Mouse (Mus musculus) ES-E14 (cell line): ENCODE measurements around the gene Ccdc57. TPM values are rescaled to one million over a fixed set of nuclear protein-coding genes. Genes with fewer than 3 reads are reported as not detected.
A peak's percentile ranks its signal among the peaks of the same experiment; 100 is the strongest.

ENCODE experiments used
- DNase-seq: peaks from one replicate; pipeline ENCODE4 v3.0.0-alpha.2; 2013; ENCODE audit warnings: low read depth, low spot score
- H3K27ac ChIP-seq: 2 replicates; pipeline ENCODE4 v1.5.1; 2012; ENCODE audit warnings: low read depth, mild to moderate bottlenecking, low read length, moderate library complexity, mixed read lengths; ENCODE audit not compliant: poor library complexity, insufficient read depth, severe bottlenecking
- H3K36me3 ChIP-seq: 2 replicates; pipeline ENCODE4 v1.6.1; 2012; ENCODE audit warnings: mild to moderate bottlenecking, low read length, moderate library complexity, mixed read lengths; ENCODE audit not compliant: control insufficient read depth, poor library complexity, insufficient read depth, severe bottlenecking
- H3K4me1 ChIP-seq, 2 experiments: fragments of 150-350 bp in 1 of 2; sonication (generic) in 1 of 2; 2 replicates each; pipeline ENCODE4 v1.6.1; 2012; ENCODE audit warnings: low read length in 2 of 2, mild to moderate bottlenecking in 1 of 2, mixed read lengths in 1 of 2; ENCODE audit not compliant: control insufficient read depth in 2 of 2, insufficient read depth in 2 of 2, poor library complexity in 1 of 2
- H3K4me3 ChIP-seq, 2 experiments: fragments of 150-350 bp in 1 of 2; sonication (generic) in 1 of 2; 2 replicates each; pipeline ENCODE4 v1.5.1; 2012; ENCODE audit warnings: low read length in 2 of 2, low read depth in 1 of 2, mild to moderate bottlenecking in 1 of 2, mixed read lengths in 1 of 2; ENCODE audit not compliant: insufficient read depth in 1 of 2, poor library complexity in 1 of 2, severe bottlenecking in 1 of 2
- H3K9ac ChIP-seq: 2 replicates; pipeline ENCODE4 v1.6.1; 2012; ENCODE audit warnings: low read depth, mild to moderate bottlenecking, low read length, mixed read lengths; ENCODE audit not compliant: poor library complexity, insufficient read depth, severe bottlenecking
- H3K9me3 ChIP-seq: fragments of 150-350 bp; sonication (generic); 2 replicates; pipeline ENCODE4 v1.6.1; 2012; ENCODE audit warnings: low read depth, mild to moderate bottlenecking, low read length; ENCODE audit not compliant: control insufficient read depth, insufficient read depth
- CHD2 ChIP-seq: IDR thresholded peaks from 2 replicates; pipeline ENCODE4 v1.6.1; 2014; ENCODE audit warnings: mild to moderate bottlenecking, low read depth, low read length, inconsistent platforms
- HCFC1 ChIP-seq: IDR thresholded peaks from 2 replicates; pipeline ENCODE4 v1.6.1; 2012; ENCODE audit warnings: low read length, inconsistent platforms, borderline replicate concordance; ENCODE audit not compliant: insufficient read depth
- MAFK ChIP-seq: IDR thresholded peaks from 2 replicates; pipeline ENCODE4 v1.6.1; 2014; ENCODE audit warnings: mild to moderate bottlenecking, low read depth, low read length, inconsistent platforms; ENCODE audit not compliant: insufficient read depth
- ZC3H11A ChIP-seq: IDR thresholded peaks from 2 replicates; pipeline ENCODE4 v1.6.1; 2012; ENCODE audit warnings: low read depth, mild to moderate bottlenecking, inconsistent platforms, low read length, borderline replicate concordance
- ZNF384 ChIP-seq: IDR thresholded peaks from 2 replicates; pipeline ENCODE4 v1.6.1; 2012; ENCODE audit warnings: low read depth, low read length, inconsistent platforms
- in situ Hi-C, 2 experiments: fragments of 600-800 bp; cut with MboI; formaldehyde crosslinking; loops; one replicate each; pipeline ENCODE4 v1.15.1; 2025; ENCODE audit warnings: low sequenced_read_pairs in 2 of 2, inconsistent platforms in 1 of 2; ENCODE audit not compliant: unreplicated experiment in 2 of 2
- total RNA-seq: library from RNA; depleted of rRNA; stranded (reverse); fragments of 300-350 nt; gene quantifications from 2 replicates; pipeline ENCODE4 v1.2.3, GENCODE M21; 2012

The Ccdc57 gene
- total RNA-seq, 1 experiment = 1.8 TPM

GRCm38 (mm10) chr11:120826016-120826953 is 106.4 kb downstream of the Ccdc57 start:
- peaks cover 12% of the 10 kb centered on the region for H3K36me3 ChIP-seq
- H3K4me1 ChIP-seq = peaks cover 4 to 31% of the 10 kb centered on the region in 2 experiments; a peak in 3 of 4 replicates
- H3K27ac ChIP-seq = no peak overlapping the region
- in situ Hi-C loops = no loop called here
- no peak for DNase-seq
- H3K9ac ChIP-seq = no peak overlapping the region
- no peak for TF ChIP-seq CHD2
- no peak for TF ChIP-seq HCFC1
- no peak for TF ChIP-seq MAFK
- TF ChIP-seq ZC3H11A = no peak
- no peak for TF ChIP-seq ZNF384
- H3K4me3 ChIP-seq = no peak overlapping the region
- H3K9me3 ChIP-seq = no peaks in the 10 kb centered on the region

GRCm38 (mm10) chr11:120825289-120825863 is 107.3 kb downstream of the Ccdc57 start:
- peaks cover 4 to 31% of the 10 kb centered on the region in 2 experiments; a peak in 3 of 4 replicates for H3K4me1 ChIP-seq
- no peak overlapping the region for H3K27ac ChIP-seq
- H3K9me3 ChIP-seq = no peaks in the 10 kb centered on the region
- in situ Hi-C loops = no loop called here
- no peak overlapping the region; the same call in 1 of the 2 replicates for H3K9ac ChIP-seq
- TF ChIP-seq CHD2 = no peak
- TF ChIP-seq ZC3H11A = no peak
- no peak for TF ChIP-seq ZNF384
- no peak for TF ChIP-seq MAFK
- TF ChIP-seq HCFC1 = no peak
- DNase-seq = no peak
- H3K36me3 ChIP-seq = peaks cover 21% of the 10 kb centered on the region
- peak overlapping the region in 1 of 2 experiments; percentile 79; a peak in 1 of 4 replicates for H3K4me3 ChIP-seq

GRCm38 (mm10) chr11:120824787-120825288 is 107.8 kb downstream of the Ccdc57 start:
- Histone ChIP-seq H3K27ac (peak overlapping the region; percentile 50; the same call in 1 of the 2 replicates), H3K36me3 (peaks cover 26% of the 10 kb centered on the region), H3K9me3 (no peaks in the 10 kb centered on the region), H3K9ac (peak overlapping the region; percentile 94), H3K4me1 (peaks cover 4 to 31% of the 10 kb centered on the region in 2 experiments; a peak in 3 of 4 replicates), H3K4me3 (peak overlapping the region; percentile 79 to 87)
- TF ChIP-seq MAFK (no peak), HCFC1 (no peak)
- in situ Hi-C loops = no loop called here
- DNase-seq = no peak

- Histone ChIP-seq H3K36me3 (peaks cover 33% of the 10 kb centered on the region), H3K4me3 (peak within 1 kb of the TSS; percentile 87 to 91), H3K9me3 (no peaks in the 10 kb centered on the region), H3K27ac (peak within 1 kb of the TSS; percentile 93), H3K9ac (peak within 1 kb of the TSS; percentile 94), H3K4me1 (peaks cover 4 to 31% of the 10 kb centered on the region in 2 experiments; a peak in 3 of 4 replicates)
- no peak for TF ChIP-seq MAFK
- TF ChIP-seq ZNF384 = no peak
- TF ChIP-seq CHD2 = no peak
- TF ChIP-seq ZC3H11A = no peak
- TF ChIP-seq HCFC1 = no peak
- peak; percentile 90 for DNase-seq
- in situ Hi-C loops = no loop called here
These were observed 108.5 kb downstream of the Ccdc57 start, which contains the start of gene Fasn for GRCm38 (mm10) chr11:120823956-120824786. TSS of gene Fasn (minus strand) at chr11:120824547.
